12 mouse cellular contexts compared by ENCODE assay signal in genomic region chr2:107175721-107176120, GRCm38 (mm10).
A peak's percentile ranks its signal among the peaks of the same experiment; 100 is the strongest.
DNase-seq lines count a peak whose midpoint lies in the region; ATAC-seq lines count a peak whose summit lies in the region.
"Had no signal": no experiment of that assay in that cellular context is flagged by ENCODE, and none has a peak within 500 bp of the region (broad histone marks: within the 10 kb centered on the region; RNA-seq: fewer than 3 reads in every experiment).

No protein-coding gene starts in this region.

- H3K9me3 ChIP-seq in forebrain, embryonic 12.5 days: no peaks in the 10 kb centered on the region
- H3K9me3 ChIP-seq in forebrain, embryonic 16.5 days (ENCODE audit: control insufficient read depth, low read length): no peaks in the 10 kb centered on the region
- no peaks in the 10 kb centered on the region for H3K9me3 ChIP-seq in limb, embryonic 11.5 days (ENCODE audit: control insufficient read depth, low read length)
- no peaks in the 10 kb centered on the region for H3K9me3 ChIP-seq in limb, embryonic 10.5 days (replicated peaks)
- H3K9me3 ChIP-seq: embryonic facial prominence, embryonic 13.5 days; G1E; heart, embryonic 15.5 days had no signal

- no peak overlapping the region for H3K27ac ChIP-seq in forebrain, embryonic 12.5 days
- no peak overlapping the region for H3K27ac ChIP-seq in forebrain, embryonic 16.5 days (ENCODE audit: low read length)
- H3K27ac ChIP-seq in limb, embryonic 11.5 days (replicated peaks; ENCODE audit: low read depth, low read length): no peak overlapping the region
- H3K27ac ChIP-seq in limb, embryonic 10.5 days: no peak overlapping the region
- H3K27ac ChIP-seq: embryonic facial prominence, embryonic 13.5 days; heart, embryonic 15.5 days had no signal

- peak; percentile 23 for DNase-seq in limb, embryonic 11.5 days (ENCODE audit: low spot score)
- DNase-seq in limb, embryonic 10.5 days (ENCODE audit: low spot score): no peak
- DNase-seq in MEL-GATA-1-ER (ENCODE audit: extremely low read depth, low read depth): peak; percentile 25
- peak; percentile 17 for DNase-seq in embryo, embryonic 11.5 days (ENCODE audit: low read depth, low spot score)
- no peak for DNase-seq in B cell, adult 2 months
- DNase-seq: right cerebral cortex, postnatal 4 days had no signal

- H3K36me3 ChIP-seq in forebrain, embryonic 12.5 days (replicated peaks): no peaks in the 10 kb centered on the region
- no peaks in the 10 kb centered on the region for H3K36me3 ChIP-seq in forebrain, embryonic 16.5 days (ENCODE audit: control insufficient read depth, insufficient read depth)
- H3K36me3 ChIP-seq in limb, embryonic 11.5 days (ENCODE audit: control insufficient read depth, insufficient read depth, low read length): no peaks in the 10 kb centered on the region
- H3K36me3 ChIP-seq in limb, embryonic 10.5 days: no peaks in the 10 kb centered on the region
- H3K36me3 ChIP-seq: embryonic facial prominence, embryonic 13.5 days; G1E; heart, embryonic 15.5 days had no signal

- 0 out of 2 replicates have a peak, but pooled peaks have one; percentile 39 for ATAC-seq in forebrain, embryonic 12.5 days (ENCODE audit: low FRiP score)
- no peak for ATAC-seq in forebrain, embryonic 16.5 days
- ATAC-seq in limb, embryonic 11.5 days (ENCODE audit: insufficient number of reproducible peaks, low FRiP score, low TSS enrichment, low read depth): no peak
- no peak for ATAC-seq in erythroid progenitor cell, adult 5-6 weeks (replicated peaks; ENCODE audit: low FRiP score, poor library complexity, severe bottlenecking)

- no peak overlapping the region for H3K4me3 ChIP-seq in forebrain, embryonic 12.5 days (replicated peaks)
- no peak overlapping the region for H3K4me3 ChIP-seq in forebrain, embryonic 16.5 days (replicated peaks; ENCODE audit: low read length)
- H3K4me3 ChIP-seq in limb, embryonic 11.5 days (ENCODE audit: low read depth, low read length): no peak overlapping the region
- no peak overlapping the region for H3K4me3 ChIP-seq in limb, embryonic 10.5 days
- H3K4me3 ChIP-seq: embryonic facial prominence, embryonic 13.5 days; heart, embryonic 15.5 days had no signal

- no peak overlapping the region for H3K9ac ChIP-seq in forebrain, embryonic 12.5 days
- no peak overlapping the region for H3K9ac ChIP-seq in forebrain, embryonic 16.5 days (replicated peaks; ENCODE audit: low read depth, low read length)
- H3K9ac ChIP-seq in limb, embryonic 11.5 days (ENCODE audit: low read length): no peak overlapping the region
- H3K9ac ChIP-seq: embryonic facial prominence, embryonic 13.5 days; heart, embryonic 15.5 days had no signal

- no peaks in the 10 kb centered on the region for H3K4me1 ChIP-seq in forebrain, embryonic 12.5 days
- H3K4me1 ChIP-seq in forebrain, embryonic 16.5 days (replicated peaks; ENCODE audit: control insufficient read depth, insufficient read depth, low read length): no peaks in the 10 kb centered on the region
- H3K4me1 ChIP-seq in limb, embryonic 11.5 days (ENCODE audit: control insufficient read depth, insufficient read depth, low read length): no peaks in the 10 kb centered on the region
- no peaks in the 10 kb centered on the region for H3K4me1 ChIP-seq in limb, embryonic 10.5 days
- H3K4me1 ChIP-seq: embryonic facial prominence, embryonic 13.5 days; heart, embryonic 15.5 days had no signal

- no peaks in the 10 kb centered on the region for H3K27me3 ChIP-seq in forebrain, embryonic 12.5 days
- no peaks in the 10 kb centered on the region for H3K27me3 ChIP-seq in forebrain, embryonic 16.5 days (replicated peaks; ENCODE audit: control insufficient read depth, insufficient read depth, low read length)
- no peaks in the 10 kb centered on the region for H3K27me3 ChIP-seq in limb, embryonic 11.5 days (ENCODE audit: control insufficient read depth, insufficient read depth, low read length)
- H3K27me3 ChIP-seq in limb, embryonic 10.5 days (ENCODE audit: low read depth, poor library complexity, severe bottlenecking): no peaks in the 10 kb centered on the region
- H3K27me3 ChIP-seq: embryonic facial prominence, embryonic 13.5 days; heart, embryonic 15.5 days had no signal

- WGBS in forebrain, embryonic 12.5 days: 58% methylated on average over 4 of the region's 4 CpGs
- WGBS in forebrain, embryonic 16.5 days: 65% methylated on average over 4 of the region's 4 CpGs
- 55% methylated on average over 4 of the region's 4 CpGs for whole genome bisulfite sequencing in limb, embryonic 11.5 days
- 53% methylated on average over 4 of the region's 4 CpGs for WGBS in limb, embryonic 10.5 days

- no peak overlapping the region for H3K4me2 ChIP-seq in forebrain, embryonic 12.5 days
- no peak overlapping the region for H3K4me2 ChIP-seq in forebrain, embryonic 16.5 days (ENCODE audit: low read length)
- H3K4me2 ChIP-seq in limb, embryonic 11.5 days (ENCODE audit: low read depth, severe bottlenecking): no peak overlapping the region
- H3K4me2 ChIP-seq: embryonic facial prominence, embryonic 13.5 days; heart, embryonic 15.5 days had no signal

Comparison
In these comparisons a context has a peak if more than half of its experiments do, and no peak if none do; other contexts are left out.
1. DNase-seq: peak in limb, embryonic 11.5 days (single experiment), MEL-GATA-1-ER (single experiment) and embryo, embryonic 11.5 days (single experiment); none in limb, embryonic 10.5 days (single experiment) and B cell, adult 2 months (0 of 2).